Mouse (Mus musculus): ENCODE data around the gene Efcc1.
"Not testable (repeated sequence)": the region's sequence is repeated elsewhere in the genome, so short reads cannot be mapped to it uniquely, and the experiment has no call there.

Gene Efcc1

GRCm38 (mm10) chr6:87744632-87745031 is 14.0 kb downstream of the Efcc1 start:
- no peak for DNase-seq

- DNase-seq: peak; percentile 42
These were observed 14.6 kb downstream of the Efcc1 start for GRCm38 (mm10) chr6:87745301-87745700.

- DNase-seq: peak; percentile 43
These were observed 15.4 kb downstream of the Efcc1 start for GRCm38 (mm10) chr6:87746059-87746458.

DNA sequence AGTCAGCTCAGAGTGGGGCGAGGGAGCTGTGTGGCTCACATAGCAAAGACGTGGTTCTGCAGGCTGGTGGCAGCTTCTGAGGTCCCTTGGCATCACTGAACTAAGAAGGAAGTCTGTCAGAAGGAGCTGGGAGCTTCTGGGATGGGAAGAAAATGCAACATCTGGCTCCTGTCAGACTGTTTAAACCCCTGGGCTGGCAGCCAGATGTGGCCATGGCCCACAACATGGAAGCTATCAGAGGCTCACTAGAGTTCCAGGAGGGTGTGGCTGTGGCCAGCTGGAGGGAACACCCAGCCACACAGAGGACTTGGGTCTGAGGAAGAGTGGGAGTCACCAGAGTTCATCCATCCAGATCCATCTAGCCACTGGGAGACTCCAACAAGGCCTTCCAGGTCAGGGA is 16.2 kb downstream of the Efcc1 start:
- DNase-seq: peak; percentile 70

DNA sequence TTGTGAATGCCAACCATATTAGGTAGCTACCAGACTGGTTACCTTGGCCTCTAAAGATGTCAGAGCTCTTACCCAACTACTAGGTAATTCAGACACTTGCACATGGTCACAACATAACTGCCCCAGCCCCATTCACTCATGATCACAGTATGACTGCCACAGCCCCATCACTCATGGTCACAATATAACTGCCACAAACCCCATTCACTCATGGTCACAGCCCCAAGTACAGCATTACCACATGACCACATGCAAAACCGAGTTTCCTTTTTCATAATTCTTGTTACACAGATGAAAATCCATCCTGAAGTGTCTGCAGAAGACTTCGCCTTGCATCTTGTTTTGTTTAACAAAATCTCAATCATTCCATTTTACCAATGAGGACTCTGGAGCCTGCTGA is 17.4 kb downstream of the Efcc1 start:
- DNase-seq: no peak

GRCm38 (mm10) chr6:87748531-87748930 is 17.9 kb downstream of the Efcc1 start:
- no peak for DNase-seq

- no peak for DNase-seq
These were observed 19.7 kb downstream of the Efcc1 start for GRCm38 (mm10) chr6:87750184-87750910.

DNA sequence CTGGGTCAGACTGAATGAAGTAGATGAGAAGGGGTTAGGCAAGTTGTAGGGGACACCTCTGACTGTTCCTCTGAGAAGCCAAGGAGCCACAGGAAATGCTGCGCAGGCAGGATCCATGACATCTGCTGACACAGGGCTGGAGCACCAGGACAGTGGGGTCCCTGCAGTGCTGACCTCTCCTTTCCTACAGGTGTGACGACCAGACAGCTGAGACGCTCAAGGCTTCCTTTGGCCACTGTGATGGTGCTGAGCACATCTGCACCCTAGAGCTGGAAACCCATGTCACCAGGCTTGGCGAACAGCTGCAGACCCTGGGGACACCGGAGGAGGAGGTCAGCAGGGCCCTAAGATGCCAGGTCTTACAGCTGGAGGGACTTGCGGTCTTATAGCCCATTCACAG is 20.9 kb downstream of the Efcc1 start:
- DNase-seq: no peak

GRCm38 (mm10) chr6:87755196-87755595 is 24.5 kb downstream of the Efcc1 start:
- DNase-seq: no peak

DNA sequence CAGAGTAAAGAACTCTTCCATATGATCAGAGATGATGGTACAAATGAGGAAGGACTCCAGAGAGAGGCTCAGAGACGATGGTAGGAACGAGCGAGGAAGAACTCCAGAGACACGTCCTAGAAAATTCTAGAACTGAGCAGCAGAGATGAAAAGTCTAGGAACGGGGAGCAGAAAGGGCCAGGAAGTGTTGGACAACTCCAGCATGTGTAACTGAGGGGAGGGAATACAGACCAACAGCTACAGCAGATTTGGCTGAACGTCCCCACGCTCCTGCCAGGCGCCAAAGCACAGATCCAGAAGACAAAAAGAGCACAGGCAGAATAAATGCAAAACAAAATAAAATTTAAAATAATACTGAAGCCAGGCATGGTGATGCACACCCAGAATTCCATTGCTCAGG is 26.2 kb downstream of the Efcc1 start:
- no peak for DNase-seq

GRCm38 (mm10) chr6:87759404-87759803 is 28.7 kb downstream of the Efcc1 start:
- no peak for DNase-seq

GRCm38 (mm10) chr6:87759850-87760249 is 29.2 kb downstream of the Efcc1 start:
- DNase-seq: no peak

GRCm38 (mm10) chr6:87762161-87762560 is 31.5 kb downstream of the Efcc1 start:
- no peak for DNase-seq

DNA sequence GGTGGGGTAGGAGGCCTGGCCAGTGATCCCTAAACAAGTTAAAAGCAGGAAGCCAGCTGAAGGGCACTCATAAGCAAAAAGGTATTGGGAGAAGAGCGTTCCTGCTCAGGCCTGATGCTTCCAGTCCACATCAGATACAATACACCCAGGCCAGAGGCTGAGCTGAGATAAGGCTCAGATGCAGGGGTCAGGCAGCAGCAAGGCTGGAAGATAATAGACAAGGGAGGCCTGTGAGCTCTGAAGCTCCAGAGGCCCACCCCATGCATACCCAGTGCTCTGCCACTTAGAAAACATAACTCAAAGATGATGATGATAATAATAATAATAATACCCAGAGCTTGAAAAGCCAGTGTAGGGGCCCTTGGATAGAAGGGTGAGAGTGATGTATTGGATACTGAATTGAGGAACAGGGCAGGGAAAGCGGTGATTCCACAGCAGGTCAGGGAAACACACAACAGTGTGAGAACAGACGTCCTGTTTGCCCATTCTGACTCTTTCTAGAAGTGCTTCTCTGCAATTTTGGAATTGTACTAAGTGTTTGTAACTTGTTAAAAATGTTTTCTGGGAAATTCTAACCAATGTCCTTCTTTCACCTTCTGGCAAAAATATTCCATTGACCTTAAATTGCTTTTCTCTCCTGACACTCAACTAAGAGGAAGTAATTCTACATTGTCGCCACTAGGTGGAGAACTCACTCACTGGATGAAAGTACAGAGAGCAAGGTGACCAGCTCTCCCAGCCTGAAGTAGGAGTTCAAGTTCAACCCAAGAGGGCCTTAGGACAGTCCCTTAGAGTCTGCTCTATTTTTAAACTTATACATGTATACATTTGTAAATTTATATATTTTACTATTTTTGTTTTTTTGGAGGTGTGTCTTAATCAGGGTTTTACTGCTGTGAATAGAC is 33.0 kb downstream of the Efcc1 start:
- DNase-seq: peak; percentile 55

DNA sequence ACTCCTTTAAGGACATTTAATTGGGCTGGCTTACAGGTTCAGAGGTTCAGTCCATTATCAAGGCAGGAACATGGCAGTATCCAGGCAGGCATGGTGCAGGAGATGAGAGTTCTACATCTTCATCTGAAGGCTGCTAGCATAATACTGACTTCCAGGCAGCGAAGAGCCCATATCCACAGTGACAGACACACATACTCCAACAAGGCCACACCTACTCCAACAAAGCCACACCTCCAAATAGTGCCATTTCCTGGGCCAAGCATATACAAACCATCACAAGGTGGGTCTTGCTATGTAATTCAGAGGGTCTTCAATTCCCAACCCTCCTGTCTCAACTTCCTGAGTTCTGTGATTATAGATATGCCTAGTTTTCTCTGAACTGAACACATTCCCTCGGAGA is 33.6 kb downstream of the Efcc1 start:
- not testable (repeated sequence) for DNase-seq

DNA sequence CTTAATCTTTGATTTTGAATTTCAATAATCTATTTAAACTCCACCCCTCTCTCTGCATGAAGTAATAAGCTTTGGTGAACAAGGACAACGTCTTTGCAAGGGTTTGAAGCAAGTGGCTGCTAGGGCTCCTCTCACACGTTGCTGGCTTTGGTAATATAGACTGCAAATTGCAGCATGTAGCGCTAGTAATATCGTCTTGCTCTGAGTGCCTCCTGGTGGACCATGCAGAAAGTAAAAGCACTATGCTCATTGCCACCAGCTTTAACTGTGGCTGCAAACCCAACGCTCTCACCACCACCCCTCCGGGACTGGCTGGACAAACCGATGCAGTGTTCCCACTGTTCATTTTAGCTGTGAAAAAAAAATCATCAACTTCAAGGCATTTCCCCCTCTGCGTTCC is 40.0 kb downstream of the Efcc1 start:
- DNase-seq: peak; percentile 39

GRCm38 (mm10) chr6:87774466-87774865 is 43.8 kb downstream of the Efcc1 start:
- no peak for DNase-seq

DNA sequence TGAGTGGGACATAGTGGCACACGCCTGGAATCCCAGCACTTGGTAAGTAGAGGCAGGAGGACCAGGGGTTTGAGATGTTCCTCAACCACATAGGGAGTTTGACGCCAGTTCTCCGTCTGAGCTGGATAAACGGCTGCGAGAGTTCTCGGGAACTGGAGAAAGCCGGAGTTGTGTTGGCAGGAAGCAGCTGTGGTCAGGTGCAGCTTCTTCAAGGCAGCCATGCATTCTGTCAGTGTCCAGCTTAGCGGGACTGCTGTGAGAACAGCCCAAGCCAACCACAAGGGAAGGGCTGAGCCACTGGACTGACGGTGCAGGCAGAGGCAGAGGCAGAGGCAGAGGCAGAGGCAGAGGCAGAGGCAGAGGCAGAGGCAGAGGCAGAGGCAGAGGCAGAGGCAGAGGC is 44.2 kb downstream of the Efcc1 start:
- DNase-seq: no peak

DNA sequence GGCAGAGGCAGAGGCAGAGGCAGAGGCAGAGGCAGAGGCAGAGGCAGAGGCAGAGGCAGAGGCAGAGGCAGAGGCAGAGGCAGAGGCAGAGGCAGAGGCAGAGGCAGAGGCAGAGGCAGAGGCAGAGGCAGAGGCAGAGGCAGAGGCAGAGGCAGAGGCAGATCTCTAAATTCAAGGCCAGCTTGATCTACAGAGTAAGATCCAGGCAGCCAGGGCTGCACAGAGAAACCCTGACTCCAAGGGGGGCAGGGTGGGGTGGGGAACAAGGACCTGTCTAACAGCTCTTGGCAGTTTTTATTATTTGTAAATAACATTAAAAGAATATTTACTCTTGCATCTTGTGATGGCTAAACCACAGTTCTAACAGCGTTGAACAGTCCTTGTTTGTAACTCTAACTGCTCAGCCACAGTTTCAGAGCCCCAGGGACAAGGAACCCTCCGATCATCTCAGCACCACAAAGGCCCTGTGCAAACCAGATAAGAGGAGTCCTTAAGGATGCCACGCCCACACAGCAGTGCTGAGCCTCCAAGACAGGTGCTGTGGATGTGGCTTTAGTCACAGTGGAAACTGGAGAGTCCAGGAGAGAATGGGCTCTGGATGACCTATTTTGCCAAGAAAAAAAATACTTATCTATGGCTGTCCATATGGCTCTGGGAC is 45.0 kb downstream of the Efcc1 start:
- no peak for DNase-seq

GRCm38 (mm10) chr6:87776663-87777062 is 46.0 kb downstream of the Efcc1 start:
- DNase-seq: no peak

DNA sequence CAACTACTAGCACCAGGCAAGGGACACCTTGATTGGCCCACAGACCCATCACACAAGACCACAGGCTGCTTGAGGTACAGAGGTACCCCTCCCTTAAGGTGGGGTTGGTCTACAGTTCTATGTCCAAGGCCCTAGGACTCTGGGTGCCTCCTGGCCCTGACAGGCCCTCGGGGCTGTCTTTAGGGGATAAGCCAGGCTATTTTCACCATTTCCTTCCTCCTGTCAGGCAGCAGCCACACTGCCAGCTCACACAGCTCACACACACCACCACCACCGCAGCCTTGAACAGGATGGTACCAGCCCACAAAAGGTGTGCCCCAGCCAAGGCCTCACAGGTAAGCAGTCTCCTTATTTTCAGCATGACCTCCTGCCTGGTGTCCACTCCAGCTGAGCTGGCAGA is 47.2 kb downstream of the Efcc1 start, which contains the start of gene Gp9:
Gene Gp9, plus strand, starts transcription at position 231 of the 400 bp plus-strand sequence.
- no peak for DNase-seq

- DNase-seq: peak; percentile 54
These were observed 47.9 kb downstream of the Efcc1 start for GRCm38 (mm10) chr6:87778294-87779173.

Data from kidney, postnatal 14 days (tissue).